Mouse (Mus musculus) regulatory T cell (primary cell): ENCODE data around the gene Alkbh2.

Source experiments
- in situ Hi-C: fragments of 300-600 bp; cut with MboI, MseI; formaldehyde crosslinking; loops from one replicate; pipeline ENCODE4 v1.15.1; 2025; ENCODE audit warnings: high pct_unique_total_duplicates

Alkbh2 gene

GRCm38 (mm10) chr5:114127374-114128349, at the start of gene Alkbh2:
Gene Alkbh2 (minus strand): TSS chr5:114128218.
- in situ Hi-C loops = no loop called here

GRCm38 (mm10) chr5:114176548-114177400, 48.8 kb upstream of the Alkbh2 start:
- in situ Hi-C loops = no loop called here

- in situ Hi-C loops = no loop called here
These were observed 47.7 kb upstream of the Alkbh2 start for GRCm38 (mm10) chr5:114175596-114176171.

- in situ Hi-C loops = no loop called here
These were observed 46.6 kb upstream of the Alkbh2 start for GRCm38 (mm10) chr5:114174639-114175038.

- in situ Hi-C loops = no loop called here
These were observed 46.0 kb upstream of the Alkbh2 start for GRCm38 (mm10) chr5:114173877-114174581.

- in situ Hi-C loops = no loop called here
These were observed 45.4 kb upstream of the Alkbh2 start for GRCm38 (mm10) chr5:114173458-114173857.

GRCm38 (mm10) chr5:114172936-114173335, 44.9 kb upstream of the Alkbh2 start:
- in situ Hi-C loops = no loop called here

- in situ Hi-C loops = no loop called here
These were observed 42.3 kb upstream of the Alkbh2 start for GRCm38 (mm10) chr5:114170345-114170744.

GRCm38 (mm10) chr5:114163117-114163696, 35.2 kb upstream of the Alkbh2 start:
- in situ Hi-C loops = no loop called here

GRCm38 (mm10) chr5:114162106-114162815, 34.2 kb upstream of the Alkbh2 start:
- in situ Hi-C loops = no loop called here

- in situ Hi-C loops = no loop called here
These were observed 33.4 kb upstream of the Alkbh2 start for GRCm38 (mm10) chr5:114161424-114161823.

GRCm38 (mm10) chr5:114157236-114157635, 29.2 kb upstream of the Alkbh2 start:
- in situ Hi-C loops = no loop called here

GRCm38 (mm10) chr5:114155168-114155933, 27.3 kb upstream of the Alkbh2 start:
- in situ Hi-C loops = no loop called here

GRCm38 (mm10) chr5:114154765-114155164, 26.7 kb upstream of the Alkbh2 start:
- in situ Hi-C loops = no loop called here

GRCm38 (mm10) chr5:114153490-114153889, 25.5 kb upstream of the Alkbh2 start:
- in situ Hi-C loops = no loop called here

GRCm38 (mm10) chr5:114152359-114153092, 24.5 kb upstream of the Alkbh2 start:
- in situ Hi-C loops = no loop called here

GRCm38 (mm10) chr5:114147043-114147972, 19.3 kb upstream of the Alkbh2 start:
- in situ Hi-C loops = no loop called here
